Mouse (Mus musculus): ENCODE measurements around the gene Ppp2r5e. TPM values are rescaled to one million over a fixed set of nuclear protein-coding genes. Genes with fewer than 3 reads are reported as not detected.

Gene Ppp2r5e
- polyA plus RNA-seq, 1 experiment = 15.9 TPM

- peaks cover 11% of the 10 kb centered on the region for H3K36me3 ChIP-seq (replicated peaks; ENCODE audit: low read length)
- no peaks in the 10 kb centered on the region for H3K27me3 ChIP-seq (replicated peaks)
- TF ChIP-seq FLI1 (IDR thresholded peaks at IDR 0.05; ENCODE audit: low read length) (no peak), GATA1 (IDR thresholded peaks at IDR 0.05; ENCODE audit: borderline replicate concordance, low read length) (no peak)
- peaks cover 56% of the 10 kb centered on the region for H3K4me1 ChIP-seq
- no peak overlapping the region for H3K4me3 ChIP-seq (replicated peaks)
- no peaks in the 10 kb centered on the region for H3K9me3 ChIP-seq
These were observed 67.7 kb downstream of the Ppp2r5e start for GRCm38 (mm10) chr12:75528300-75528699.

- no peak for TF ChIP-seq GATA1 (IDR thresholded peaks at IDR 0.05; ENCODE audit: borderline replicate concordance, low read length)
- no peak for TF ChIP-seq FLI1 (IDR thresholded peaks at IDR 0.05; ENCODE audit: low read length)
- Histone ChIP-seq H3K4me1 (peaks cover 45% of the 10 kb centered on the region), H3K4me3 (replicated peaks) (no peak overlapping the region)
These were observed 71.8 kb downstream of the Ppp2r5e start for GRCm38 (mm10) chr12:75524199-75524598.

GRCm38 (mm10) chr12:75522931-75523330, 73.1 kb downstream of the Ppp2r5e start:
- H3K9me3 ChIP-seq = no peaks in the 10 kb centered on the region
- no peak for TF ChIP-seq FLI1 (IDR thresholded peaks at IDR 0.05; ENCODE audit: low read length)
- no peak for TF ChIP-seq GATA1 (IDR thresholded peaks at IDR 0.05; ENCODE audit: borderline replicate concordance, low read length)
- peaks cover 46% of the 10 kb centered on the region for H3K4me1 ChIP-seq
- H3K36me3 ChIP-seq (replicated peaks; ENCODE audit: low read length) = peaks cover 8% of the 10 kb centered on the region
- H3K27me3 ChIP-seq (replicated peaks) = no peaks in the 10 kb centered on the region
- no peak overlapping the region for H3K4me3 ChIP-seq (replicated peaks)

More at GRCm38 (mm10) chr12:75524199-75524598, 71.8 kb downstream of the Ppp2r5e start:
- Histone ChIP-seq H3K36me3 (replicated peaks; ENCODE audit: low read length) (peaks cover 8% of the 10 kb centered on the region), H3K9me3 (no peaks in the 10 kb centered on the region), H3K27me3 (replicated peaks) (no peaks in the 10 kb centered on the region)

GRCm38 (mm10) chr12:75522360-75522759, 73.7 kb downstream of the Ppp2r5e start:
- no peaks in the 10 kb centered on the region for H3K27me3 ChIP-seq (replicated peaks)
- H3K9me3 ChIP-seq = no peaks in the 10 kb centered on the region
- peaks cover 8% of the 10 kb centered on the region for H3K36me3 ChIP-seq (replicated peaks; ENCODE audit: low read length)
- H3K4me1 ChIP-seq = peaks cover 48% of the 10 kb centered on the region
- no peak overlapping the region for H3K4me3 ChIP-seq (replicated peaks)
- TF ChIP-seq FLI1 (IDR thresholded peaks at IDR 0.05; ENCODE audit: low read length) (no peak), GATA1 (IDR thresholded peaks at IDR 0.05; ENCODE audit: borderline replicate concordance, low read length) (no peak)

- Histone ChIP-seq H3K4me3 (replicated peaks) (no peak overlapping the region), H3K9me3 (no peaks in the 10 kb centered on the region), H3K4me1 (peaks cover 64% of the 10 kb centered on the region), H3K36me3 (replicated peaks; ENCODE audit: low read length) (peaks cover 3% of the 10 kb centered on the region), H3K27me3 (replicated peaks) (no peaks in the 10 kb centered on the region)
- no peak for TF ChIP-seq GATA1 (IDR thresholded peaks at IDR 0.05; ENCODE audit: borderline replicate concordance, low read length)
- TF ChIP-seq FLI1 (IDR thresholded peaks at IDR 0.05; ENCODE audit: low read length) = no peak
These were observed 75.7 kb downstream of the Ppp2r5e start for GRCm38 (mm10) chr12:75520395-75520794.

GRCm38 (mm10) chr12:75519181-75519940, 76.7 kb downstream of the Ppp2r5e start:
- TF ChIP-seq FLI1 (IDR thresholded peaks at IDR 0.05; ENCODE audit: low read length) (no peak), GATA1 (IDR thresholded peaks at IDR 0.05; ENCODE audit: borderline replicate concordance, low read length) (no peak)
- H3K27me3 ChIP-seq (replicated peaks) = no peaks in the 10 kb centered on the region
- H3K9me3 ChIP-seq = no peaks in the 10 kb centered on the region
- H3K36me3 ChIP-seq (replicated peaks; ENCODE audit: low read length) = peaks cover 12% of the 10 kb centered on the region
- no peak overlapping the region for H3K4me3 ChIP-seq (replicated peaks)
- H3K4me1 ChIP-seq = peaks cover 74% of the 10 kb centered on the region

- no peaks in the 10 kb centered on the region for H3K27me3 ChIP-seq (replicated peaks)
- H3K4me3 ChIP-seq (replicated peaks) = peak overlapping the region; percentile 25
- TF ChIP-seq GATA1 (IDR thresholded peaks at IDR 0.05; ENCODE audit: borderline replicate concordance, low read length) = no peak
- H3K9me3 ChIP-seq = no peaks in the 10 kb centered on the region
- peaks cover 77% of the 10 kb centered on the region for H3K4me1 ChIP-seq
- H3K36me3 ChIP-seq (replicated peaks; ENCODE audit: low read length) = peaks cover 25% of the 10 kb centered on the region
These were observed 80.6 kb downstream of the Ppp2r5e start for GRCm38 (mm10) chr12:75515301-75515906.

GRCm38 (mm10) chr12:75511520-75511919, 84.5 kb downstream of the Ppp2r5e start:
- TF ChIP-seq FLI1 (IDR thresholded peaks at IDR 0.05; ENCODE audit: low read length) (no peak), GATA1 (IDR thresholded peaks at IDR 0.05; ENCODE audit: borderline replicate concordance, low read length) (no peak)
- no peaks in the 10 kb centered on the region for H3K9me3 ChIP-seq
- peaks cover 37% of the 10 kb centered on the region for H3K36me3 ChIP-seq (replicated peaks; ENCODE audit: low read length)
- no peak overlapping the region for H3K4me3 ChIP-seq (replicated peaks)
- H3K27me3 ChIP-seq (replicated peaks) = no peaks in the 10 kb centered on the region
- H3K4me1 ChIP-seq = peaks cover 61% of the 10 kb centered on the region

- peak overlapping the region; percentile 79 for H3K4me3 ChIP-seq (replicated peaks)
- H3K4me1 ChIP-seq = peaks cover 37% of the 10 kb centered on the region
- H3K36me3 ChIP-seq (replicated peaks; ENCODE audit: low read length) = peaks cover 11% of the 10 kb centered on the region
- no peaks in the 10 kb centered on the region for H3K27me3 ChIP-seq (replicated peaks)
- TF ChIP-seq GATA1 (IDR thresholded peaks at IDR 0.05; ENCODE audit: borderline replicate concordance, low read length) (no peak), FLI1 (IDR thresholded peaks at IDR 0.05; ENCODE audit: low read length) (no peak)
- no peaks in the 10 kb centered on the region for H3K9me3 ChIP-seq
These were observed 90.9 kb downstream of the Ppp2r5e start for GRCm38 (mm10) chr12:75504991-75505650.

- Histone ChIP-seq H3K9me3 (no peaks in the 10 kb centered on the region), H3K36me3 (replicated peaks; ENCODE audit: low read length) (peaks cover 6% of the 10 kb centered on the region), H3K4me1 (peaks cover 36% of the 10 kb centered on the region), H3K27me3 (replicated peaks) (no peaks in the 10 kb centered on the region), H3K4me3 (replicated peaks) (no peak overlapping the region)
- TF ChIP-seq FLI1 (IDR thresholded peaks at IDR 0.05; ENCODE audit: low read length) (no peak), GATA1 (IDR thresholded peaks at IDR 0.05; ENCODE audit: borderline replicate concordance, low read length) (no peak)
These were observed 93.4 kb downstream of the Ppp2r5e start for GRCm38 (mm10) chr12:75502664-75503063.
